Mouse (Mus musculus): Measurements from ENCODE around the gene Gm10309. TPM values are rescaled to one million over a fixed set of nuclear protein-coding genes. Genes with fewer than 3 reads are reported as not detected.
A peak's percentile ranks its signal among the peaks of the same experiment; 100 is the strongest.

The Gm10309 gene
- polyA plus RNA-seq, 1 experiment from 2014 or later = 0.13 TPM

- Histone ChIP-seq H3K27me3 (ENCODE audit: control insufficient read depth, insufficient read depth, low read length) (no peaks in the 10 kb centered on the region), H3K27ac (replicated peaks; ENCODE audit: low read depth, low read length) (no peak overlapping the region), H3K4me3 (replicated peaks; ENCODE audit: low read depth, low read length) (no peak overlapping the region), H3K36me3 (ENCODE audit: control insufficient read depth, insufficient read depth, low read length) (no peaks in the 10 kb centered on the region), H3K4me1 (ENCODE audit: control insufficient read depth, insufficient read depth, low read length) (peaks cover 5% of the 10 kb centered on the region; the same call in 1 of the 2 replicates), H3K9me3 (ENCODE audit: control insufficient read depth, low read length) (no peaks in the 10 kb centered on the region), H3K4me2 (ENCODE audit: low read length) (no peak overlapping the region), H3K9ac (replicated peaks; ENCODE audit: low read length) (no peak overlapping the region)
- DNase-seq = peak; percentile 13
- WGBS = 68% methylated on average over 17 of the region's 17 CpGs
- ATAC-seq (ENCODE audit: low FRiP score, low TSS enrichment) = no peak
These were observed 27.9 kb upstream of the Gm10309 start for GRCm38 (mm10) chr17:86532783-86533548.

GRCm38 (mm10) chr17:86531231-86531630 lies 26.2 kb upstream of the Gm10309 start:
- Histone ChIP-seq H3K9ac (replicated peaks; ENCODE audit: low read length) (no peak overlapping the region), H3K4me1 (ENCODE audit: control insufficient read depth, insufficient read depth, low read length) (peaks cover 5% of the 10 kb centered on the region; the same call in 1 of the 2 replicates), H3K27ac (replicated peaks; ENCODE audit: low read depth, low read length) (no peak overlapping the region), H3K4me3 (replicated peaks; ENCODE audit: low read depth, low read length) (no peak overlapping the region), H3K27me3 (ENCODE audit: control insufficient read depth, insufficient read depth, low read length) (no peaks in the 10 kb centered on the region), H3K36me3 (ENCODE audit: control insufficient read depth, insufficient read depth, low read length) (no peaks in the 10 kb centered on the region), H3K9me3 (ENCODE audit: control insufficient read depth, low read length) (no peaks in the 10 kb centered on the region), H3K4me2 (ENCODE audit: low read length) (no peak overlapping the region)
- WGBS = 96% methylated on average over 6 of the region's 6 CpGs
- no peak for ATAC-seq (ENCODE audit: low FRiP score, low TSS enrichment)
- DNase-seq = no peak

- H3K4me1 ChIP-seq (ENCODE audit: control insufficient read depth, insufficient read depth, low read length) = 0 out of 2 replicates have a peak, but pooled peaks cover 3% of the 10 kb centered on the region
- no peak for ATAC-seq (ENCODE audit: low FRiP score, low TSS enrichment)
- H3K27me3 ChIP-seq (ENCODE audit: control insufficient read depth, insufficient read depth, low read length) = no peaks in the 10 kb centered on the region
- H3K4me2 ChIP-seq (ENCODE audit: low read length) = no peak overlapping the region
- DNase-seq = no peak
- H3K9ac ChIP-seq (replicated peaks; ENCODE audit: low read length) = no peak overlapping the region
- H3K36me3 ChIP-seq (ENCODE audit: control insufficient read depth, insufficient read depth, low read length) = no peaks in the 10 kb centered on the region
- H3K4me3 ChIP-seq (replicated peaks; ENCODE audit: low read depth, low read length) = no peak overlapping the region
- 89% methylated on average over 4 of the region's 4 CpGs for WGBS
- no peaks in the 10 kb centered on the region for H3K9me3 ChIP-seq (ENCODE audit: control insufficient read depth, low read length)
- H3K27ac ChIP-seq (replicated peaks; ENCODE audit: low read depth, low read length) = no peak overlapping the region
These were observed 24.4 kb upstream of the Gm10309 start for GRCm38 (mm10) chr17:86529411-86529810.

- Histone ChIP-seq H3K4me1 (ENCODE audit: control insufficient read depth, insufficient read depth, low read length) (0 out of 2 replicates have a peak, but pooled peaks cover 3% of the 10 kb centered on the region), H3K27me3 (ENCODE audit: control insufficient read depth, insufficient read depth, low read length) (no peaks in the 10 kb centered on the region), H3K4me3 (replicated peaks; ENCODE audit: low read depth, low read length) (no peak overlapping the region), H3K4me2 (ENCODE audit: low read length) (no peak overlapping the region), H3K36me3 (ENCODE audit: control insufficient read depth, insufficient read depth, low read length) (no peaks in the 10 kb centered on the region), H3K9me3 (ENCODE audit: control insufficient read depth, low read length) (no peaks in the 10 kb centered on the region), H3K9ac (replicated peaks; ENCODE audit: low read length) (no peak overlapping the region), H3K27ac (replicated peaks; ENCODE audit: low read depth, low read length) (no peak overlapping the region)
- WGBS = 90% methylated on average over 10 of the region's 10 CpGs
- ATAC-seq (ENCODE audit: low FRiP score, low TSS enrichment) (no peak), DNase-seq (no peak)
These were observed 24.0 kb upstream of the Gm10309 start for GRCm38 (mm10) chr17:86529003-86529402.

GRCm38 (mm10) chr17:86527298-86527697 lies 22.3 kb upstream of the Gm10309 start:
- 93% methylated on average over 5 of the region's 5 CpGs for WGBS
- Histone ChIP-seq H3K36me3 (ENCODE audit: control insufficient read depth, insufficient read depth, low read length) (no peaks in the 10 kb centered on the region), H3K27ac (replicated peaks; ENCODE audit: low read depth, low read length) (no peak overlapping the region), H3K4me1 (ENCODE audit: control insufficient read depth, insufficient read depth, low read length) (no peaks in the 10 kb centered on the region), H3K4me2 (ENCODE audit: low read length) (no peak overlapping the region), H3K27me3 (ENCODE audit: control insufficient read depth, insufficient read depth, low read length) (no peaks in the 10 kb centered on the region), H3K9me3 (ENCODE audit: control insufficient read depth, low read length) (no peaks in the 10 kb centered on the region), H3K4me3 (replicated peaks; ENCODE audit: low read depth, low read length) (no peak overlapping the region), H3K9ac (replicated peaks; ENCODE audit: low read length) (no peak overlapping the region)
- no peak for ATAC-seq (ENCODE audit: low FRiP score, low TSS enrichment)
- DNase-seq = no peak

- H3K27me3 ChIP-seq (ENCODE audit: control insufficient read depth, insufficient read depth, low read length) = no peaks in the 10 kb centered on the region
- H3K27ac ChIP-seq (replicated peaks; ENCODE audit: low read depth, low read length) = no peak overlapping the region
- WGBS = 88% methylated on average over 7 of the region's 7 CpGs
- no peak overlapping the region for H3K4me2 ChIP-seq (ENCODE audit: low read length)
- no peak overlapping the region for H3K4me3 ChIP-seq (replicated peaks; ENCODE audit: low read depth, low read length)
- no peaks in the 10 kb centered on the region for H3K36me3 ChIP-seq (ENCODE audit: control insufficient read depth, insufficient read depth, low read length)
- H3K9me3 ChIP-seq (ENCODE audit: control insufficient read depth, low read length) = no peaks in the 10 kb centered on the region
- ATAC-seq (ENCODE audit: low FRiP score, low TSS enrichment) = no peak
- no peak overlapping the region for H3K9ac ChIP-seq (replicated peaks; ENCODE audit: low read length)
- H3K4me1 ChIP-seq (ENCODE audit: control insufficient read depth, insufficient read depth, low read length) = no peaks in the 10 kb centered on the region
- DNase-seq = no peak
These were observed 21.0 kb upstream of the Gm10309 start for GRCm38 (mm10) chr17:86526016-86526415.

- Histone ChIP-seq H3K27ac (replicated peaks; ENCODE audit: low read depth, low read length) (no peak overlapping the region), H3K9ac (replicated peaks; ENCODE audit: low read length) (no peak overlapping the region), H3K4me3 (replicated peaks; ENCODE audit: low read depth, low read length) (no peak overlapping the region), H3K36me3 (ENCODE audit: control insufficient read depth, insufficient read depth, low read length) (no peaks in the 10 kb centered on the region), H3K27me3 (ENCODE audit: control insufficient read depth, insufficient read depth, low read length) (no peaks in the 10 kb centered on the region), H3K4me1 (ENCODE audit: control insufficient read depth, insufficient read depth, low read length) (no peaks in the 10 kb centered on the region), H3K9me3 (ENCODE audit: control insufficient read depth, low read length) (no peaks in the 10 kb centered on the region), H3K4me2 (ENCODE audit: low read length) (no peak overlapping the region)
- DNase-seq (no peak), ATAC-seq (ENCODE audit: low FRiP score, low TSS enrichment) (no peak)
- WGBS = 91% methylated on average over 2 of the region's 2 CpGs
These were observed 20.0 kb upstream of the Gm10309 start for GRCm38 (mm10) chr17:86525075-86525474.

GRCm38 (mm10) chr17:86523843-86524242 lies 18.8 kb upstream of the Gm10309 start:
- ATAC-seq (ENCODE audit: low FRiP score, low TSS enrichment) (no peak), DNase-seq (no peak)
- Histone ChIP-seq H3K4me1 (ENCODE audit: control insufficient read depth, insufficient read depth, low read length) (no peaks in the 10 kb centered on the region), H3K4me3 (replicated peaks; ENCODE audit: low read depth, low read length) (no peak overlapping the region), H3K4me2 (ENCODE audit: low read length) (no peak overlapping the region), H3K27me3 (ENCODE audit: control insufficient read depth, insufficient read depth, low read length) (no peaks in the 10 kb centered on the region), H3K36me3 (ENCODE audit: control insufficient read depth, insufficient read depth, low read length) (no peaks in the 10 kb centered on the region), H3K9me3 (ENCODE audit: control insufficient read depth, low read length) (no peaks in the 10 kb centered on the region), H3K9ac (replicated peaks; ENCODE audit: low read length) (no peak overlapping the region), H3K27ac (replicated peaks; ENCODE audit: low read depth, low read length) (no peak overlapping the region)
- WGBS = 94% methylated on average over 10 of the region's 10 CpGs

- ATAC-seq (ENCODE audit: low FRiP score, low TSS enrichment) = no peak
- Histone ChIP-seq H3K27ac (replicated peaks; ENCODE audit: low read depth, low read length) (no peak overlapping the region), H3K4me2 (ENCODE audit: low read length) (no peak overlapping the region), H3K4me1 (ENCODE audit: control insufficient read depth, insufficient read depth, low read length) (no peaks in the 10 kb centered on the region), H3K36me3 (ENCODE audit: control insufficient read depth, insufficient read depth, low read length) (no peaks in the 10 kb centered on the region), H3K9ac (replicated peaks; ENCODE audit: low read length) (no peak overlapping the region), H3K9me3 (ENCODE audit: control insufficient read depth, low read length) (no peaks in the 10 kb centered on the region), H3K27me3 (ENCODE audit: control insufficient read depth, insufficient read depth, low read length) (no peaks in the 10 kb centered on the region), H3K4me3 (replicated peaks; ENCODE audit: low read depth, low read length) (no peak overlapping the region)
- WGBS = 79% methylated on average over 3 of the region's 3 CpGs
- DNase-seq = no peak
These were observed 18.3 kb upstream of the Gm10309 start for GRCm38 (mm10) chr17:86523374-86523773.

All from midbrain, embryonic 14.5 days (tissue).